Mouse (Mus musculus): ENCODE measurements around the gene Pip4k2a. TPM values are rescaled to one million over a fixed set of nuclear protein-coding genes. Genes with fewer than 3 reads are reported as not detected.

Gene Pip4k2a
- total and polyA plus RNA-seq, 3 experiments: 6.6 to 52.9 (median 20.8) TPM

DNA sequence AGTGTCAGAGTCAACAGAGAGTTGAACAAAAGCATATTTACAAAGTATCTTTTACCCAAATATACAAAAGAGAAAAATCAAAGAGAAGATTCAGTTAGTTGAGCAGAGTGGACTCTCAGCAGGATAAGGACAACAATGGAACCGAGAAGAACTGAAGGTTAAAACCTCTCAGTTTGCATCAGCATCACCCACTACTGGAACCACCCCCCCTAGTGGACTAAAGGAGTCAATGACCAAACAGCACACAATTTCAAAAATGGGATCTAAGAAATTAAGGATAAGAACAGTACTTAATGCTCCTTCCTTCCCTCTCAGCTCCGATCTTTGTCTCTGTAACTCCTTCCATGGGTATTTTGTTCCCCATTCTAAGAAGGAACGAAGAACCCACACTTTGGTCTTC, 113.6 kb downstream of the Pip4k2a start:
- Histone ChIP-seq H3K4me3 (replicated peaks in 1 of 3; ENCODE audit: low read depth in 2 of 3, low read length in 2 of 3, poor library complexity in 1 of 3) (no peak overlapping the region), H3K79me2 (replicated peaks; ENCODE audit: control insufficient read depth, extremely low read depth, insufficient read depth, poor library complexity, severe bottlenecking) (no peaks in the 10 kb centered on the region), H3K27me3 (replicated peaks) (no peaks in the 10 kb centered on the region), H3K9me3 (replicated peaks; ENCODE audit: low read length) (no peaks in the 10 kb centered on the region), H3K4me1 (ENCODE audit: control insufficient read depth in 1 of 2, insufficient read depth in 2 of 2) (peaks cover 0 to under 1% of the 10 kb centered on the region in 2 experiments; a peak in 1 of 4 replicates), H3K27ac (ENCODE audit: insufficient read depth, low read depth) (no peak overlapping the region), H3K4me2 (ENCODE audit: insufficient read depth, low read depth, poor library complexity, severe bottlenecking) (no peak overlapping the region), H3K9ac (ENCODE audit: insufficient read depth, low read depth) (no peak overlapping the region), H3K36me3 (replicated peaks in 1 of 2; ENCODE audit: control insufficient read depth in 1 of 2, insufficient read depth in 1 of 2, low read length in 1 of 2) (peaks cover 0 to 39% of the 10 kb centered on the region in 2 experiments)
- TF ChIP-seq JUN (IDR thresholded peaks at IDR 0.05; ENCODE audit: insufficient read depth, low read depth, low read length): no peak
- no peak for TF ChIP-seq MXI1 (IDR thresholded peaks at IDR 0.05; ENCODE audit: low read depth, low read length)
- no peak for TF ChIP-seq EP300 (IDR thresholded peaks at IDR 0.05; ENCODE audit: low read length)
- peak; percentile 40 to 61; a peak in 3 of 4 replicates for TF ChIP-seq CTCF (conservative IDR thresholded peaks at IDR 0.05 in 1 of 2, IDR thresholded peaks at IDR 0.05 in 1 of 2; ENCODE audit: low read depth in 2 of 2, low read length in 2 of 2)
- no peak for TF ChIP-seq CHD1 (IDR thresholded peaks at IDR 0.05; ENCODE audit: low read depth, low read length)
- TF ChIP-seq SMC3 (IDR thresholded peaks at IDR 0.05; ENCODE audit: low read depth, low read length): peak; percentile 44
- TF ChIP-seq ZNF384 (IDR thresholded peaks at IDR 0.05; ENCODE audit: low read depth, low read length): no peak
- peak; percentile 12 for TF ChIP-seq RAD21 (IDR thresholded peaks at IDR 0.05; ENCODE audit: low read depth, low read length)
- peak; percentile 24 for DNase-seq (ENCODE audit: extremely low read depth)
- dilution Hi-C loops (cut with MboI; ENCODE audit: extremely low pct_ligation_motif_present, extremely low pct_unique_long_range_greater_than_20kb, low sequenced_read_pairs): no loop called here
- in situ Hi-C loops (cut with MboI; ENCODE audit: low pct_ligation_motif_present, low pct_unique_long_range_greater_than_20kb, low sequenced_read_pairs): no loop called here

DNA sequence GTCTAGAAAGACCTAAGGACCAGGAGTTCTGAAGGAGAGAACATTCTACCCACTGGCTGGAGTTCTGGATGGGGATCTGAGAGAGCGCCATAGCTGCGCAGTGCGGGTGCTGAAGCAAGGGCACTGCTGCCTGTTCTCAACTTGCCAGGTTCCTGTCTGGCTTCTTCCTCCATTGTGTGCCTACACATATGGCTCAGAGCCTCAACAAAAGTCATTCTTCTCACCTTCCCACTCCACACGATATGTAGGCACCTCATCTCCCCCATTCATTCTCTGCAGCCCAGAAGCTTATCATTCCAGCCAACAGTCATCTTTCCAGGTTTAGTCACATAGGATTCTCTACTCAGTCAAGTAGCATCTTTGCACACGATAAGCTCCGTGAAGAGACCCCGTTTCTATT, 123.3 kb downstream of the Pip4k2a start:
- peaks cover 0 to 62% of the 10 kb centered on the region in 2 experiments for H3K36me3 ChIP-seq (replicated peaks in 1 of 2; ENCODE audit: control insufficient read depth in 1 of 2, insufficient read depth in 1 of 2, low read length in 1 of 2)
- no peak overlapping the region for H3K4me3 ChIP-seq (replicated peaks in 1 of 3; ENCODE audit: low read depth in 2 of 3, low read length in 2 of 3, poor library complexity in 1 of 3)
- no peak for DNase-seq (ENCODE audit: extremely low read depth)
- peaks cover 0 to 30% of the 10 kb centered on the region in 2 experiments; a peak in 2 of 4 replicates for H3K4me1 ChIP-seq (ENCODE audit: control insufficient read depth in 1 of 2, insufficient read depth in 2 of 2)
- no peak overlapping the region for H3K9ac ChIP-seq (ENCODE audit: insufficient read depth, low read depth)
- TF ChIP-seq EP300 (IDR thresholded peaks at IDR 0.05; ENCODE audit: low read length) (no peak), CTCF (conservative IDR thresholded peaks at IDR 0.05 in 1 of 2, IDR thresholded peaks at IDR 0.05 in 1 of 2; ENCODE audit: low read depth in 2 of 2, low read length in 2 of 2) (no peak), TBP (conservative IDR thresholded peaks at IDR 0.05; ENCODE audit: low read depth, low read length) (no peak), ETS1 (conservative IDR thresholded peaks at IDR 0.05; ENCODE audit: low read depth, low read length) (no peak), ZMIZ1 (IDR thresholded peaks at IDR 0.05; ENCODE audit: low read depth, low read length) (no peak), HCFC1 (IDR thresholded peaks at IDR 0.05; ENCODE audit: low read depth, low read length) (no peak), ELF1 (IDR thresholded peaks at IDR 0.05; ENCODE audit: low read depth, low read length) (no peak)
- H3K27me3 ChIP-seq (replicated peaks): no peaks in the 10 kb centered on the region
- H3K27ac ChIP-seq (ENCODE audit: insufficient read depth, low read depth): no peak overlapping the region
- dilution Hi-C loops (cut with MboI; ENCODE audit: extremely low pct_ligation_motif_present, extremely low pct_unique_long_range_greater_than_20kb, low sequenced_read_pairs): no loop called here
- H3K79me2 ChIP-seq (replicated peaks; ENCODE audit: control insufficient read depth, extremely low read depth, insufficient read depth, poor library complexity, severe bottlenecking): no peaks in the 10 kb centered on the region
- no peaks in the 10 kb centered on the region for H3K9me3 ChIP-seq (replicated peaks; ENCODE audit: low read length)
- H3K4me2 ChIP-seq (ENCODE audit: insufficient read depth, low read depth, poor library complexity, severe bottlenecking): no peak overlapping the region
- in situ Hi-C loops (cut with MboI; ENCODE audit: low pct_ligation_motif_present, low pct_unique_long_range_greater_than_20kb, low sequenced_read_pairs): loop anchor here (25.0 kb wide), 1 partner anchor 463 kb away; no protein-coding TSS in a partner anchor

DNA sequence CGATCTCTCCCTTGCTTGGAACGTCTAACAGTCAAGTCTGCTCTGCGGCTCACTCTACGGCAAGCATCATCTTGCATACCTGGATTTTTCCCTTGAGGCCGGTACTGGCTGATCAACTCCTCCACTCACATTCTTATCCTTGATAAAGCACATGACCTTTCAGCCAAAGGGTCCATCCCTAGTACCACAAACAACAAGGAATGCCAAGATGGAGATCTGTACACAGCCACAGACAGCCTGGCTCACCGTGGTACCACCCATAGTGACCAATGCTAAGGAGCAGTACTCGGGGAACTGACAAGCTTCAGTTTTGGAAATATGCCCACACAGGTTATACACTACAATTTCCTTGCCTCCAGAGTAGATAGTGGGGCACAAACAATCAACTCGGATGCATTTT, 123.9 kb downstream of the Pip4k2a start:
- H3K9me3 ChIP-seq (replicated peaks; ENCODE audit: low read length): no peaks in the 10 kb centered on the region
- no peak overlapping the region for H3K27ac ChIP-seq (ENCODE audit: insufficient read depth, low read depth)
- peaks cover 0 to 30% of the 10 kb centered on the region in 2 experiments; a peak in 2 of 4 replicates for H3K4me1 ChIP-seq (ENCODE audit: control insufficient read depth in 1 of 2, insufficient read depth in 2 of 2)
- H3K36me3 ChIP-seq (replicated peaks in 1 of 2; ENCODE audit: control insufficient read depth in 1 of 2, insufficient read depth in 1 of 2, low read length in 1 of 2): peaks cover 0 to 68% of the 10 kb centered on the region in 2 experiments
- no peak for DNase-seq (ENCODE audit: extremely low read depth)
- H3K4me2 ChIP-seq (ENCODE audit: insufficient read depth, low read depth, poor library complexity, severe bottlenecking): no peak overlapping the region
- H3K79me2 ChIP-seq (replicated peaks; ENCODE audit: control insufficient read depth, extremely low read depth, insufficient read depth, poor library complexity, severe bottlenecking): no peaks in the 10 kb centered on the region
- dilution Hi-C loops (cut with MboI; ENCODE audit: extremely low pct_ligation_motif_present, extremely low pct_unique_long_range_greater_than_20kb, low sequenced_read_pairs): no loop called here
- H3K27me3 ChIP-seq (replicated peaks): no peaks in the 10 kb centered on the region
- TF ChIP-seq POLR2A (IDR thresholded peaks at IDR 0.05; ENCODE audit: low read depth, low read length) (no peak), PAX5 (IDR thresholded peaks at IDR 0.05; ENCODE audit: low read length) (no peak), MAZ (IDR thresholded peaks at IDR 0.05; ENCODE audit: low read depth, low read length) (no peak), TBP (conservative IDR thresholded peaks at IDR 0.05; ENCODE audit: low read depth, low read length) (no peak), KAT2A (IDR thresholded peaks at IDR 0.05; ENCODE audit: insufficient replicate concordance, low read length) (no peak), BHLHE40 (IDR thresholded peaks at IDR 0.05; ENCODE audit: low read depth, low read length) (no peak), SIN3A (IDR thresholded peaks at IDR 0.05; ENCODE audit: low read length) (no peak), MAX (IDR thresholded peaks at IDR 0.05; ENCODE audit: low read length) (no peak), NRF1 (IDR thresholded peaks at IDR 0.05; ENCODE audit: low read depth, low read length) (no peak), CHD1 (IDR thresholded peaks at IDR 0.05; ENCODE audit: low read depth, low read length) (no peak), IRF4 (IDR thresholded peaks at IDR 0.05; ENCODE audit: low read depth, low read length) (no peak), HCFC1 (IDR thresholded peaks at IDR 0.05; ENCODE audit: low read depth, low read length) (no peak), E2F4 (IDR thresholded peaks at IDR 0.05; ENCODE audit: insufficient replicate concordance, low read depth, low read length) (no peak), MYC (IDR thresholded peaks at IDR 0.05; ENCODE audit: low read depth, low read length) (no peak)
- in situ Hi-C loops (cut with MboI; ENCODE audit: low pct_ligation_motif_present, low pct_unique_long_range_greater_than_20kb, low sequenced_read_pairs): loop anchor here (25.0 kb wide), 1 partner anchor 463 kb away; no protein-coding TSS in a partner anchor
- no peak overlapping the region for H3K9ac ChIP-seq (ENCODE audit: insufficient read depth, low read depth)
- H3K4me3 ChIP-seq (replicated peaks in 1 of 3; ENCODE audit: low read depth in 2 of 3, low read length in 2 of 3, poor library complexity in 1 of 3): no peak overlapping the region

Measured in CH12.LX (cell line).